Mouse (Mus musculus): ENCODE measurements around the gene Nup155.

Nup155 gene

DNA sequence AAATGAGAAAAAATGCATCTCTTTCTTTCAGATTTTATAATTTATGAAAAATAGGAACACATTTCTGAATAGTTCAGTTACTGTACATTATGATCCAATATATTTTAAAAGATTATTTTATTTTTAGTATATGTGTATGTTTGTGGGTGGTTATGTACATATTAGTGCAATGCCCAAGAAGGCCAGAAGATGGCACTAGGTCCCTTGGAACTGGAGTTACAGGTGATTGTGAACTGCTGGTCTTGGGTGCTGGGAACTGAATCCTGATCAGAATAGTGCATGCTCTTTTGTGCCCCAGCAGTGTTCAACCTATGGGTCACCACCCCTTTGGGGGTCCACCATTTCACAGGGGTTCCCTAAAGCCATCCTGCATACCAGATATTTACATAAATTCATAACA is 91.2 kb downstream of the Nup155 start:
- peak in 1 of 2 experiments; percentile 22 for DNase-seq

- no peak for DNase-seq
These were observed 99.3 kb downstream of the Nup155 start for GRCm38 (mm10) chr15:8208362-8208761.

Data from cerebellum, postnatal 14 days (tissue).